Mouse (Mus musculus): ENCODE results near the gene Dcaf7. TPM values are rescaled to one million over a fixed set of nuclear protein-coding genes. Genes with fewer than 3 reads are reported as not detected.

Dcaf7 gene
- 51.6 and 52.3 TPM in 2 replicates for polyA plus RNA-seq (2015; fragmentation: Nextera tagmentation; extraction: Ambion mirVana)

DNA sequence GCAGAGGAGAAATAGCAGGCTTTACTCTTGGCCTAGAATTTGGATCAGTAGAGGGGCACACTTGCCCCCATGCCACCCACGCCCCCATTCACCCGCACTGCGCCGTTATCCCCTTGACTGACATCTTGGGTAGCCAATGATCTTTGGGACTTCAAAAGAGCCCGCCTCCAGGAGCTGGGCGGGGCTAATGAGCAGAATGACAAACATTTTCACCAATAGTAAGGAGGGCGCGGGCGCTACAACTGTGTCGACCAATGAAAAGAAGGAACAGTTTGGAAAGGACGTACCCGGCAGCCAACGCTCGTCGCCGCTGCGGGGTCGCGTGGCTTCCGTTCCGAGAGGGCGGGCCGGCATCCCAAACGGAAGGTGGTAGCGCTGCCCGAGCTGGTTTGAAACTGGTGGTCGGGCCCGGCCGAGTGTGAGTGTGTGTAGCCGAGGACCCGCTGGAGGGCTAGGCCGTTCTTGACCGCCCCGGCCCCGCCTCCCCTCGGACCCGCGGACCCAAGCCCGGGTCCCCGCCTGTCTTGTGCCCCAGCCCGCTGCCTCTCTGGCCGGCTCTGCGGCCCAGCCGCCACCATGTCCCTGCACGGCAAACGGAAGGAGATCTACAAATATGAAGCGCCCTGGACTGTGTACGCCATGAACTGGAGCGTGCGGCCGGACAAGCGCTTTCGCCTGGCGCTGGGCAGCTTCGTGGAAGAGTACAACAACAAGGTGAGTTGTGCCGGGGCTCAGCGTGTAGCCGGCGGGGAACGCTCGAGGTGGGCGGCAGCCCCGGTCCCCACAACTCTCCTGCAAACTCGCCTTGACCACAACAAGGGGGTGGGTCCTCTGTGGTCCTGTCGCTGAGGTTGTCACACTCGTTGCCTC, at the start of gene Dcaf7:
Gene Dcaf7 (plus strand): TSS at position 325 of the 870 bp plus-strand sequence.
- H3K27ac ChIP-seq = peak within 1 kb of the TSS; percentile 92
- H3K9ac ChIP-seq = peak within 1 kb of the TSS; percentile 98
- no peaks in the 10 kb centered on the region for H3K27me3 ChIP-seq (replicated peaks)
- H3K4me2 ChIP-seq (replicated peaks) = peak within 1 kb of the TSS; percentile 80
- peak within 1 kb of the TSS; percentile 99 for H3K4me3 ChIP-seq (replicated peaks)
- no peaks in the 10 kb centered on the region for H3K36me3 ChIP-seq
- no peaks in the 10 kb centered on the region for H3K9me3 ChIP-seq
- peaks cover 7% of the 10 kb centered on the region; the same call in 1 of the 2 replicates for H3K4me1 ChIP-seq (replicated peaks)
- WGBS = under 1% methylated on average over 66 of the region's 66 CpGs
- ATAC-seq = peak; percentile 99

DNA sequence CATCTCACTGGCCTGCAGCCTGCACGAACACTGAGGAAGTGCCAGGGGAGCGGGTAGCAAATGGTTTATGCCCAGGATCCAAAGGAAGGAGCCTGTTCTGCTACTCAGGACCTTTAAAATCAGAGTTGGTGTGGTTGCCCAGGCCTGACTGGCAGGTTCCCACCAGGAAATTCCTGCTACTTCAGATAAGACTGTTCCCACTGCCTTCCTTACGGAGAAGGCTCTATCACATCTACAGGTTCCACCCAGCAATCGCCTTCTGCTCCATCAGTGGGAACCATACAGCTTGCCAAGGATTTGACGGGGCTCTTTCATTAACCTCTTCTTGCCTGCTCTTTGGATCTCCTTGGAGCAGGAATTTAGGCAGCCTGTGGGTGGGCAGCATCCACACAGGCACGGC, 49.2 kb upstream of the Dcaf7 start:
- WGBS = 74% methylated on average over 6 of the region's 6 CpGs
- Histone ChIP-seq H3K27me3 (replicated peaks) (no peaks in the 10 kb centered on the region), H3K36me3 (no peaks in the 10 kb centered on the region), H3K4me2 (replicated peaks) (no peak overlapping the region), H3K9ac (no peak overlapping the region), H3K4me1 (replicated peaks) (no peaks in the 10 kb centered on the region), H3K27ac (no peak overlapping the region), H3K4me3 (replicated peaks) (no peak overlapping the region), H3K9me3 (no peaks in the 10 kb centered on the region)
- no peak for ATAC-seq

DNA sequence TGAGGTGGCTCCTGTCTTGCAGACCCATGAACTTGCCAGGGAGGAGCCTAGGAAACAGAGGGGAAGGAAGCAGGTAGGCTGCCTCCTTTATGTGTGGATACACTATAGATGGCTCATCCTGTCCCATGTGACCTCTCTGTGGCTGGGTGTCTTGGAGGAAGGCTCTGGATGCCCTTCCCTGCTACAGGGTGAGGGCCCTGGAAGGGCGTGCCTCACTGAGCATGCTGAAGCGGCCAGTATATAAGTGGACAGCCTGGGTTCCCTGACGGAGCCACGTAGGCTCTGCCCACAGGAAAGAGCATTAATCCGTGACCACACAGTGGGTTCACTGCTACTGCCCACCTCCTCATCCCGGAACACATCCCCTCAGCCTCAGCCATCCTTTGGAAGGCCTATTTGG, 47.2 kb upstream of the Dcaf7 start:
- no peak overlapping the region for H3K4me3 ChIP-seq (replicated peaks)
- H3K4me2 ChIP-seq (replicated peaks) = no peak overlapping the region
- H3K9me3 ChIP-seq = no peaks in the 10 kb centered on the region
- 76% methylated on average over 6 of the region's 6 CpGs for WGBS
- no peaks in the 10 kb centered on the region for H3K4me1 ChIP-seq (replicated peaks)
- ATAC-seq = no peak
- H3K27me3 ChIP-seq (replicated peaks) = no peaks in the 10 kb centered on the region
- no peaks in the 10 kb centered on the region for H3K36me3 ChIP-seq
- H3K9ac ChIP-seq = no peak overlapping the region
- H3K27ac ChIP-seq = no peak overlapping the region

DNA sequence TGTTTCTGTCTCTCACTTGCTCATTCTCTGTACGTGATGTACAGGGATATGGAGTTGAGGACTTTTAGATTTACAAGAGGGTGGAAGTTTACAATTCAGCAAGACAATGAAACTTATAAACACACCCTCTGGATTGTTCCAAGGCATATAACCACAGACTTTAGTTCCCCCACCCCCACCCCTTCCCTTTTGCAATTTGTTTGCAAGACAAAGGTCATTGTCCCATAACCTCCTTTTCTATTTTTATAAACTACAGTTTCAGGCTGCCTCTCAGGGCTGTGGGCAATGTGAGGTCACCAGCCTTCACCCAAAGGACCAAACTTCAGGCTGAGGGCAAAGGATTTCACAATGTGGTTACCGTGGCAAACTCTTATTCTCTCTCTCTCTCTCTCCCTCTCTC, 46.4 kb upstream of the Dcaf7 start:
- H3K9me3 ChIP-seq = no peaks in the 10 kb centered on the region
- H3K27me3 ChIP-seq (replicated peaks) = no peaks in the 10 kb centered on the region
- H3K9ac ChIP-seq = no peak overlapping the region
- H3K4me1 ChIP-seq (replicated peaks) = no peaks in the 10 kb centered on the region
- WGBS = 63% methylated on average over 2 of the region's 2 CpGs
- ATAC-seq = no peak
- no peak overlapping the region for H3K4me3 ChIP-seq (replicated peaks)
- no peak overlapping the region for H3K27ac ChIP-seq
- H3K4me2 ChIP-seq (replicated peaks) = no peak overlapping the region
- H3K36me3 ChIP-seq = no peaks in the 10 kb centered on the region

GRCm38 (mm10) chr11:105994375-105994774, 42.3 kb upstream of the Dcaf7 start, which contains the start of gene Ace3:
TSS of gene Ace3 (plus strand) at chr11:105994675.
- no peak for ATAC-seq
- H3K4me3 ChIP-seq (replicated peaks) = no peak within 1 kb of the TSS
- no peak within 1 kb of the TSS for H3K27ac ChIP-seq
- H3K4me2 ChIP-seq (replicated peaks) = no peak within 1 kb of the TSS
- H3K27me3 ChIP-seq (replicated peaks) = no peaks in the 10 kb centered on the region
- no peaks in the 10 kb centered on the region for H3K4me1 ChIP-seq (replicated peaks)
- WGBS = 93% methylated on average over 3 of the region's 3 CpGs
- H3K9me3 ChIP-seq = no peaks in the 10 kb centered on the region
- no peak within 1 kb of the TSS for H3K9ac ChIP-seq
- H3K36me3 ChIP-seq = no peaks in the 10 kb centered on the region

DNA sequence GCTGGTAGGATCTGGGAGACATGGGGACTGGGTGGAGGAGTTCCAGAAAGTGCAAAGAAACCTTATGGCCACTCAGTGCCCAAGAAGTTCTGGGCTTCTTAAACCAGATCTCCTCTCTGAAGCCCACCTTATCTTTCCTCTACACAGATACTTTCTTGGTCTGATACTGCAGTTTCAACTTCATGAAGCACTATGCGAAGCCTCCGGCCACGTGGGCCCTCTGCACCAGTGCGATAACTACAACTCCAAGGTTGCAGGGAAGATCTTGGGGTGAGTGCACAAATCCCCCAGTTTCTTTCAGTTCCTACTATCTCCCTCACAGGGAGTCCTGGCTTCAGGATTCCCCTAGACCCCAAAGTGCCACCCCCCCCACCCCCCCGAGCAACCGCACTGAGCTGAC, 36.6 kb upstream of the Dcaf7 start:
- H3K4me3 ChIP-seq (replicated peaks) = no peak overlapping the region
- H3K4me1 ChIP-seq (replicated peaks) = 0 out of 2 replicates have a peak, but pooled peaks cover 6% of the 10 kb centered on the region
- no peaks in the 10 kb centered on the region for H3K27me3 ChIP-seq (replicated peaks)
- ATAC-seq = no peak
- H3K9me3 ChIP-seq = no peaks in the 10 kb centered on the region
- 93% methylated on average over 6 of the region's 6 CpGs for WGBS
- H3K36me3 ChIP-seq = no peaks in the 10 kb centered on the region
- H3K27ac ChIP-seq = no peak overlapping the region
- no peak overlapping the region for H3K4me2 ChIP-seq (replicated peaks)
- H3K9ac ChIP-seq = no peak overlapping the region

GRCm38 (mm10) chr11:106001718-106002117, 35.0 kb upstream of the Dcaf7 start:
- Histone ChIP-seq H3K4me2 (replicated peaks) (no peak overlapping the region), H3K9ac (no peak overlapping the region), H3K4me1 (replicated peaks) (peaks cover 18% of the 10 kb centered on the region), H3K36me3 (no peaks in the 10 kb centered on the region), H3K27me3 (replicated peaks) (no peaks in the 10 kb centered on the region), H3K27ac (no peak overlapping the region), H3K9me3 (no peaks in the 10 kb centered on the region), H3K4me3 (replicated peaks) (no peak overlapping the region)
- 44% methylated on average over 4 of the region's 4 CpGs for WGBS
- ATAC-seq = no peak

- H3K4me2 ChIP-seq (replicated peaks) = no peak overlapping the region
- H3K9ac ChIP-seq = no peak overlapping the region
- no peak overlapping the region for H3K27ac ChIP-seq
- H3K9me3 ChIP-seq = no peaks in the 10 kb centered on the region
- no peaks in the 10 kb centered on the region for H3K36me3 ChIP-seq
- H3K4me1 ChIP-seq (replicated peaks) = peaks cover 21% of the 10 kb centered on the region
- H3K27me3 ChIP-seq (replicated peaks) = no peaks in the 10 kb centered on the region
- peak; percentile 10; the same call in 1 of the 2 replicates for ATAC-seq
- 71% methylated on average over 1 of the region's 1 CpGs for WGBS
- no peak overlapping the region for H3K4me3 ChIP-seq (replicated peaks)
Observed at GRCm38 (mm10) chr11:106004576-106004975, 32.1 kb upstream of the Dcaf7 start.

DNA sequence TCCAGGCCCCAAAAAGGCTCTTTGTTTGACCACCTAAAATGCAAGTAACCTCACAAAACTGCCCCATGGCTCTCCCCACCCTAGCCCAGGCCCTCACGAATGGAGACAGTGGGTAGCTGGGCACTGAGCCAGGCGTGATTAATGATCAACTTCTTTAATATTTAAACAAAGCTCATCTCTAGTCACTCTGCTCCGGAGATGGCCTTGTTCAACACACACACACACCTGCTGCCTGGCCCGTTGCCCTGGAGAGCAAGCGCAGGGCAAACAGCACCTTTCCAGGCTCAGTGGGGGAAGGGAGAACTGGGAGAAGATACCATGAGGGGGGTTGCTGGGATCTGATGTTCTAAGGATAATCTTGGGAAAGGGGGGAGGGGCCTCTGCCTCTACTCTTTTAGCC, 30.7 kb upstream of the Dcaf7 start:
- WGBS = 17% methylated on average over 5 of the region's 5 CpGs
- Histone ChIP-seq H3K4me3 (replicated peaks) (no peak overlapping the region), H3K36me3 (no peaks in the 10 kb centered on the region), H3K4me1 (replicated peaks) (peaks cover 21% of the 10 kb centered on the region), H3K27ac (no peak overlapping the region), H3K9me3 (no peaks in the 10 kb centered on the region), H3K4me2 (replicated peaks) (no peak overlapping the region; the same call in 1 of the 2 replicates), H3K9ac (no peak overlapping the region), H3K27me3 (replicated peaks) (no peaks in the 10 kb centered on the region)
- ATAC-seq = peak; percentile 72

GRCm38 (mm10) chr11:106007821-106008220, 28.9 kb upstream of the Dcaf7 start, which contains the start of gene Kcnh6:
TSS of gene Kcnh6 (plus strand) at chr11:106008124.
- ATAC-seq = peak; percentile 71
- Histone ChIP-seq H3K9ac (no peak within 1 kb of the TSS), H3K4me2 (replicated peaks) (peak within 1 kb of the TSS; percentile 82), H3K4me1 (replicated peaks) (peaks cover 21% of the 10 kb centered on the region), H3K9me3 (no peaks in the 10 kb centered on the region), H3K27me3 (replicated peaks) (no peaks in the 10 kb centered on the region), H3K4me3 (replicated peaks) (peak within 1 kb of the TSS; percentile 27), H3K27ac (no peak within 1 kb of the TSS), H3K36me3 (no peaks in the 10 kb centered on the region)
- WGBS = under 1% methylated on average over 25 of the region's 25 CpGs

- Histone ChIP-seq H3K9ac (no peak overlapping the region), H3K9me3 (no peaks in the 10 kb centered on the region), H3K4me1 (replicated peaks) (0 out of 2 replicates have a peak, but pooled peaks cover 3% of the 10 kb centered on the region), H3K4me2 (replicated peaks) (no peak overlapping the region), H3K36me3 (no peaks in the 10 kb centered on the region), H3K27me3 (replicated peaks) (no peaks in the 10 kb centered on the region), H3K4me3 (replicated peaks) (no peak overlapping the region), H3K27ac (no peak overlapping the region)
- whole genome bisulfite sequencing = 57% methylated on average over 7 of the region's 7 CpGs
- no peak for ATAC-seq
Observed at GRCm38 (mm10) chr11:106012711-106013110, 24.0 kb upstream of the Dcaf7 start.

DNA sequence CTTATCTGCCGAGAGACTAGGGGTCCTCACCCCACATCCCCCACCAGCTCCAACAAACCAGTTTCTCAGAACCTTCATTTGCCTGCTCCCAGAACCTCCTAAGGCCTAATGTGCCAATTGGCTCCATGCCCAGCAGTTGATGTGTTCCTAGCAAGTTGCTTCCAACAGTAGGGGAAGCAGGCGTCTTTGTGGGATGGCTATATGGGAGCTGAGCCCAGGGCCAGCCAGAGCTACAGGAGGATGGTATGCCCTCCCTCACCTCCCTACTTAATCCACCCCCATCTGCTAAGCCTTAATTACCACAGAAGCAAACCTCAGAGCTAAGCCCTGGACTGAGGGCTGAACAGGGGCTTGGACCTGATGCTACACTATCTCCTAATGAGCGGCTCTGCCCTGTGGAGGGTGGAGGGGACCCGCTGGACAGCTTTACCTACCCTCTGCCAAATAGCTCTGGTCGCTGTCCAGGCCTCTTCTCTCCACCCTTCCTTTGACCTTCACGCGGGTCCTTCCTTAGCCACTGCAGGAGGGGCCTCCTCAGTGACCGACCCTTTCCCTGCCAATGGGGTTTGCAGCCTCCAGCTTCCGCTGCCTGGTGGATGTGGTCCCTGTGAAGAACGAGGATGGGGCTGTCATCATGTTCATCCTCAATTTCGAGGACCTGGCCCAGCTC, 23.0 kb upstream of the Dcaf7 start:
- no peaks in the 10 kb centered on the region for H3K9me3 ChIP-seq
- ATAC-seq = no peak
- no peak overlapping the region for H3K4me3 ChIP-seq (replicated peaks)
- H3K4me1 ChIP-seq (replicated peaks) = no peaks in the 10 kb centered on the region
- WGBS = 58% methylated on average over 11 of the region's 11 CpGs
- no peaks in the 10 kb centered on the region for H3K36me3 ChIP-seq
- H3K27ac ChIP-seq = no peak overlapping the region
- no peak overlapping the region for H3K9ac ChIP-seq
- no peak overlapping the region for H3K4me2 ChIP-seq (replicated peaks)
- no peaks in the 10 kb centered on the region for H3K27me3 ChIP-seq (replicated peaks)
